Comparison of ENCODE assay signal across 14 mouse cellular contexts in the genomic region with DNA sequence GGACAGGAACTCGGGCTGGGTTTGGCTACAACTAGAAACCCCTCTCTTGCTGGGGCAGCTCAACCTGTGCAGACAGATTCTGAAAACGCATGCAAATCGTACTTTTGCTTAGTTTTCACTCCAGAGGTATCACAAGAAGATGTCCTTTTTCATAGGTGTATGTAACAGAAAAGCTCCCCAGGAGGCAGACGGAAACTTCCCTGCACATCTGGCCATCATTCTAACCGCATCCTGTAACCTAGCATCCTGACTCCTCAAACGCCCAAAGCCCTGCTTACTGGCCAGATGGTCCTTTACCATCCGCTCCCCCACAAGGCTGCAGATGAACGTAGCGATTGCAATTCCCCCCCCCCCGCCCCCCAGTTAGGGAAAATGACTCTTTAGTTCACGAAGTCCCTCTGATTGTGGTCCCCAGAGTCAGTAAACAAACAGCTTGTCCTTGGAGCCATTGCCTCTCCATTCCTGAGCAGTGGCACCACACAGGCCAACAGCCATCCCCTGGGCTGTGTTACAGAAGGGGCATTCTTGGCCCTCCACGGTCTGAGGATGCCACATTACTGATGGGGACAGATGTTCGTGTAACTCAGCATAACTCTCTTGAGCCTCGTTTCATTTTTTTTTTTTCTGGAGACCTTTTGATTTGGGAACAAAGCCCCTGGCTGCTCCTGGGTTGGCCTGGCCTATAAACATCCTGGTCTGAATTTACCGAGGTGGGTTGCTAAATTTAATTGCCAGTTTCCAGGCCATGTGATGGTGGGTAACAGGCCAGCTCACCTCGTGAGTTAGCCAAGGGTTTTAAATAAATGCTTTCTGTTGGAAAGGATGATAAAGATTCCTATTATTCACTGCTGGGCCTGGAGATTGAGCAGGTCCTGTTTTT.
DNase-seq lines count a peak whose midpoint lies in the region; ATAC-seq and TF ChIP-seq lines count a peak whose summit lies in the region.
"Had no signal": no experiment of that assay in that cellular context is flagged by ENCODE, and none has a peak within 500 bp of the region (broad histone marks: within the 10 kb centered on the region; RNA-seq: fewer than 3 reads in every experiment).

No protein-coding gene starts in this region.

- intact Hi-C loops in left cerebral cortex, adult 2 months (cut with DNase I), result no loop called here

- H3K27me3 ChIP-seq in heart, embryonic 11.5 days (ENCODE audit: control insufficient read depth, insufficient read depth, low read length), result no peaks in the 10 kb centered on the region
- no peaks in the 10 kb centered on the region for H3K27me3 ChIP-seq in limb, embryonic 12.5 days
- H3K27me3 ChIP-seq: embryonic facial prominence, embryonic 15.5 days had no signal

- no peak for ATAC-seq in heart, embryonic 11.5 days (replicated peaks; ENCODE audit: insufficient number of reproducible peaks, low FRiP score, low TSS enrichment)
- ATAC-seq in limb, embryonic 12.5 days (ENCODE audit: insufficient number of reproducible peaks, insufficient read depth, low FRiP score, low TSS enrichment, low read depth), result peak; percentile 60
- no peak for ATAC-seq in granulocyte monocyte progenitor cell, adult 5-6 weeks (replicated peaks; ENCODE audit: poor library complexity, severe bottlenecking)
- ATAC-seq: forebrain, embryonic 16.5 days; hindbrain, embryonic 16.5 days had no signal

- peaks cover 8% of the 10 kb centered on the region for H3K4me1 ChIP-seq in heart, embryonic 11.5 days (ENCODE audit: control insufficient read depth, insufficient read depth, low read length)
- H3K4me1 ChIP-seq in limb, embryonic 12.5 days (replicated peaks), result peaks cover 23% of the 10 kb centered on the region

- H3K9ac ChIP-seq in heart, embryonic 11.5 days (ENCODE audit: low read depth, low read length), result no peak overlapping the region
- H3K9ac ChIP-seq in limb, embryonic 12.5 days (replicated peaks), result no peak overlapping the region
- H3K9ac ChIP-seq: embryonic facial prominence, embryonic 15.5 days had no signal

- H3K36me3 ChIP-seq in heart, embryonic 11.5 days (ENCODE audit: control insufficient read depth, insufficient read depth, low read length), result no peaks in the 10 kb centered on the region
- H3K36me3 ChIP-seq in limb, embryonic 12.5 days, result no peaks in the 10 kb centered on the region
- H3K36me3 ChIP-seq: embryonic facial prominence, embryonic 15.5 days had no signal

- H3K4me2 ChIP-seq in heart, embryonic 11.5 days, result no peak overlapping the region
- H3K4me2 ChIP-seq in limb, embryonic 12.5 days, result no peak overlapping the region
- H3K4me2 ChIP-seq: embryonic facial prominence, embryonic 15.5 days had no signal

- no peak overlapping the region for H3K4me3 ChIP-seq in heart, embryonic 11.5 days (ENCODE audit: low read depth, low read length)
- H3K4me3 ChIP-seq in limb, embryonic 12.5 days (replicated peaks), result no peak overlapping the region
- H3K4me3 ChIP-seq in left cerebral cortex, adult 2 months, result no peak overlapping the region
- H3K4me3 ChIP-seq: embryonic facial prominence, embryonic 15.5 days had no signal

- H3K27ac ChIP-seq in heart, embryonic 11.5 days (ENCODE audit: low read depth, low read length), result peak overlapping the region; percentile 51
- peak overlapping the region; percentile 79 for H3K27ac ChIP-seq in limb, embryonic 12.5 days
- H3K27ac ChIP-seq in left cerebral cortex, adult 2 months, result no peak overlapping the region
- H3K27ac ChIP-seq: embryonic facial prominence, embryonic 15.5 days; kidney, postnatal 0 days had no signal

- no peak for TF ChIP-seq CTCF in left cerebral cortex, adult 2 months (IDR thresholded peaks at IDR 0.05)

- no peak for DNase-seq in heart, adult 9 months (ENCODE audit: low spot score in 2 of 2)
- peak; percentile 52 for DNase-seq in forelimb bud, embryonic 11.5 days (ENCODE audit: low read depth, low spot score)
- peak; percentile 57 for DNase-seq in thymus, postnatal 25 days
- DNase-seq in left cerebral cortex, adult 2 months (ENCODE audit: extremely low spot score in 1 of 2, low spot score in 2 of 2), result no peak
- DNase-seq in layer of hippocampus, postnatal 10 days (ENCODE audit: low spot score in 2 of 2), result no peak
- DNase-seq: midbrain, embryonic 14.5 days; right cerebral cortex, postnatal 4 days had no signal

- 61% methylated on average over 16 of the region's 16 CpGs for WGBS in heart, embryonic 11.5 days (ENCODE audit: insufficient replicate concordance)
- WGBS in limb, embryonic 12.5 days, result 39% methylated on average over 16 of the region's 16 CpGs

- 0 out of 2 replicates have a peak, but pooled peaks cover 5% of the 10 kb centered on the region for H3K9me3 ChIP-seq in heart, embryonic 11.5 days (replicated peaks; ENCODE audit: control insufficient read depth, low read length)
- peaks cover 4% of the 10 kb centered on the region; the same call in 1 of the 2 replicates for H3K9me3 ChIP-seq in limb, embryonic 12.5 days
- H3K9me3 ChIP-seq: embryonic facial prominence, embryonic 15.5 days had no signal

Comparison
In these comparisons a context has a peak if more than half of its experiments do, and no peak if none do; other contexts are left out.
1. DNase-seq: peak in forelimb bud, embryonic 11.5 days (single experiment) and thymus, postnatal 25 days (single experiment); none in heart, adult 9 months (0 of 2), left cerebral cortex, adult 2 months (0 of 2) and layer of hippocampus, postnatal 10 days (0 of 2).